ENCODE assay signal across 7 mouse cellular contexts in the genomic region with DNA sequence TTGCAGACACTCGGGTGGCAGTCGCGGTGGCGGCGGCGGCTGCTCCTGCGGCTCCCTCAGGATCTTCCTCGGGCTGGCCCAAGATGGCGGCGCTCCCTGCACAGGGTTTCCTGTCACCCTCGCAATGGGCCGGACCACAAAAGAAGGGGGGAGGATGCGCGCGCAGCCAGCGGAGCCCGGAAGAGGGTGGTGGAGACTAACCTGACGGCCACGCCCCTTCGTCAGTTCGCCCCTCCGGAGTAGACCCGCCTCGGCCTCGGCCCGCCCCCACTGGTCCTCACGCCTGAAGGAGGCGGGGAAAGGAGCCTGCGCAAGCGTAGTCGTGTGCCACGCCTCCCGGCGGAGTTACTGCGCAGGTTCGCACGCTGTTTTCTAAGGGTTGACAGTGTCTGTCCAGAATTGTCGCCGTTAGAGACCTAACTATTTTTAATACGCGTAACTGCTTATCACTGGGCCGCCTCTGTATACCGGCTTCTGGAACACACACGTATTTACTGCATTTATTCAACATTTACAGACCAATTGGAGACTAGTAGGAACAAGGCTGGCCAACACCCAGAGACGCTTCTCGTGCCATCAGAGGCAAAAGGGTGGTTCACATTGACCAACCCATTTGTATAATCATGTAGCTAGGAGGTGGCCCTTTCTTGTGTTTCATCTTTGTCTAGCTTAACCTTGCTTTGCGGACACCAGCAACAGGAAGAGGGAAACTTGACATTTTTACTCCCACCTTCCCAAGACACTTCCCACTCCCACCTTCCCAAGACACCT. TPM values are rescaled to one million over a fixed set of nuclear protein-coding genes. Genes with fewer than 3 reads are reported as not detected.
DNase-seq lines count a peak whose midpoint lies in the region; ATAC-seq lines count a peak whose summit lies in the region.

TSS of gene Rab14 (minus strand) at position 223 of the 771 bp plus-strand sequence.

- H3K27me3 ChIP-seq in embryonic facial prominence, embryonic 12.5 days = no peaks in the 10 kb centered on the region
- H3K27me3 ChIP-seq in limb, embryonic 11.5 days (ENCODE audit: control insufficient read depth, insufficient read depth, low read length) = no peaks in the 10 kb centered on the region
- no peaks in the 10 kb centered on the region for H3K27me3 ChIP-seq in midbrain, embryonic 14.5 days (ENCODE audit: control insufficient read depth, insufficient read depth, low read length)

- peak within 1 kb of the TSS; percentile 100 for H3K4me3 ChIP-seq in embryonic facial prominence, embryonic 12.5 days
- peak within 1 kb of the TSS; percentile 99 for H3K4me3 ChIP-seq in limb, embryonic 11.5 days (ENCODE audit: low read depth, low read length)
- peak within 1 kb of the TSS; percentile 99 for H3K4me3 ChIP-seq in midbrain, embryonic 14.5 days (replicated peaks; ENCODE audit: low read depth, low read length)

- H3K4me1 ChIP-seq in embryonic facial prominence, embryonic 12.5 days = peaks cover 11% of the 10 kb centered on the region
- H3K4me1 ChIP-seq in limb, embryonic 11.5 days (ENCODE audit: control insufficient read depth, insufficient read depth, low read length) = peaks cover 6% of the 10 kb centered on the region
- H3K4me1 ChIP-seq in midbrain, embryonic 14.5 days (ENCODE audit: control insufficient read depth, insufficient read depth, low read length) = peaks cover 19% of the 10 kb centered on the region

- H3K27ac ChIP-seq in embryonic facial prominence, embryonic 12.5 days = peak within 1 kb of the TSS; percentile 98
- peak within 1 kb of the TSS; percentile 96 for H3K27ac ChIP-seq in limb, embryonic 11.5 days (replicated peaks; ENCODE audit: low read depth, low read length)
- H3K27ac ChIP-seq in midbrain, embryonic 14.5 days (replicated peaks; ENCODE audit: low read depth, low read length) = peak within 1 kb of the TSS; percentile 98

- DNase-seq in adrenal gland, postnatal 25 days = peak; percentile 100
- DNase-seq in heart, adult 11 months = peak; percentile 100
- peak; percentile 99 for DNase-seq in kidney, adult 18-20 months
- peak; percentile 100 for DNase-seq in limb, embryonic 11.5 days (ENCODE audit: low spot score)
- peak; percentile 100 for DNase-seq in midbrain, embryonic 14.5 days
- DNase-seq in spleen, adult 18-20 months = peak; percentile 99 to 100

- no peaks in the 10 kb centered on the region for H3K36me3 ChIP-seq in embryonic facial prominence, embryonic 12.5 days
- no peaks in the 10 kb centered on the region for H3K36me3 ChIP-seq in limb, embryonic 11.5 days (ENCODE audit: control insufficient read depth, insufficient read depth, low read length)
- no peaks in the 10 kb centered on the region for H3K36me3 ChIP-seq in midbrain, embryonic 14.5 days (ENCODE audit: control insufficient read depth, insufficient read depth, low read length)

- H3K4me2 ChIP-seq in embryonic facial prominence, embryonic 12.5 days (replicated peaks) = peak within 1 kb of the TSS; percentile 71
- peak within 1 kb of the TSS; percentile 86 for H3K4me2 ChIP-seq in limb, embryonic 11.5 days (ENCODE audit: low read depth, severe bottlenecking)
- H3K4me2 ChIP-seq in midbrain, embryonic 14.5 days (ENCODE audit: low read length) = peak within 1 kb of the TSS; percentile 70

- WGBS in embryonic facial prominence, embryonic 12.5 days = under 1% methylated on average over 37 of the region's 47 CpGs
- under 1% methylated on average over 47 of the region's 47 CpGs for WGBS in limb, embryonic 11.5 days
- under 1% methylated on average over 34 of the region's 47 CpGs for WGBS in midbrain, embryonic 14.5 days

- H3K9me3 ChIP-seq in embryonic facial prominence, embryonic 12.5 days = no peaks in the 10 kb centered on the region
- H3K9me3 ChIP-seq in limb, embryonic 11.5 days (ENCODE audit: control insufficient read depth, low read length) = no peaks in the 10 kb centered on the region
- no peaks in the 10 kb centered on the region for H3K9me3 ChIP-seq in midbrain, embryonic 14.5 days (ENCODE audit: control insufficient read depth, low read length)

- H3K9ac ChIP-seq in embryonic facial prominence, embryonic 12.5 days = peak within 1 kb of the TSS; percentile 100
- H3K9ac ChIP-seq in limb, embryonic 11.5 days (ENCODE audit: low read length) = peak within 1 kb of the TSS; percentile 99
- peak within 1 kb of the TSS; percentile 99 for H3K9ac ChIP-seq in midbrain, embryonic 14.5 days (replicated peaks; ENCODE audit: low read length)

- ATAC-seq in embryonic facial prominence, embryonic 12.5 days (ENCODE audit: insufficient number of reproducible peaks, insufficient read depth, low FRiP score, low TSS enrichment) = peak; percentile 97
- peak; percentile 97 for ATAC-seq in limb, embryonic 11.5 days (ENCODE audit: insufficient number of reproducible peaks, low FRiP score, low TSS enrichment, low read depth)
- ATAC-seq in midbrain, embryonic 14.5 days (ENCODE audit: low FRiP score, low TSS enrichment) = peak; percentile 99

RNA-seq across cellular contexts. Expression of gene Rab14, which starts in this region (rescaled TPM):
- total RNA-seq in adrenal gland, postnatal 25 days (2021) = 236 and 239 TPM in 2 replicates
- polyA plus RNA-seq in embryonic facial prominence, embryonic 12.5 days (2016; fragmentation: Nextera tagmentation; extraction: Ambion mirVana) = 317 and 329 TPM in 2 replicates
- 219 TPM in 2 replicates for polyA plus RNA-seq in limb, embryonic 11.5 days (2014; fragmentation: Nextera tagmentation; extraction: Ambion mirVana)
- 401 and 415 TPM in 2 replicates for polyA plus RNA-seq in midbrain, embryonic 14.5 days (2014; fragmentation: Nextera tagmentation; extraction: Ambion mirVana)

Comparison
In these comparisons a context has a peak if more than half of its experiments do, and no peak if none do; other contexts are left out.
1. Peak in every context shown above with its lines: DNase-seq, ATAC-seq, H3K4me3 ChIP-seq and H3K27ac ChIP-seq.